Comparison of ENCODE assay signal across 30 mouse cellular contexts in the genomic region with DNA sequence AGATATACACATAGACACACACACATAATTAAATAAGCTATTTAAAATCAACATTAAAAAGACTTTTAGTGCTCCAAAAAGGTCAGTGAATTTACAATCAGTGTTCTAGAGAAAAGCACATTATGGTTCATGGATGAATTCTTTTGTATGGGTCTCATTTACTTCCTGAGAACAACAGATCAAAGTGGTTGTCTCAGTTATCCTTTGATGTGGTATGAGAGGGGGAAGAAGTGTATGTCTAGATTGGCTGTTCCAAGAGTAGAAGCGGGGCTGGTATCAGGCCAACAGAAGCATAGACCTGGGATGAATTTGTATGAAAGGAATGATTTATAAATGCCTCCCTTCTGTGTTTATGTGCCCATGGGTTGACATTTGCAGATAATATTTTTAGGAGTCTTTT. TPM values are rescaled to one million over a fixed set of nuclear protein-coding genes. Genes with fewer than 3 reads are reported as not detected.
DNase-seq lines count a peak whose midpoint lies in the region; ATAC-seq and TF ChIP-seq lines count a peak whose summit lies in the region.
"Had no signal": no experiment of that assay in that cellular context is flagged by ENCODE, and none has a peak within 500 bp of the region (broad histone marks: within the 10 kb centered on the region; RNA-seq: fewer than 3 reads in every experiment).

No protein-coding gene starts in this region.

- H3K4me1 ChIP-seq in midbrain, embryonic 16.5 days (ENCODE audit: control insufficient read depth, insufficient read depth, low read length) = no peaks in the 10 kb centered on the region
- H3K4me1 ChIP-seq: embryonic facial prominence, embryonic 12.5 days; forebrain, embryonic 12.5 days; forebrain, embryonic 15.5 days; heart, embryonic 10.5 days; heart, embryonic 13.5 days; hindbrain, embryonic 12.5 days; hindbrain, embryonic 15.5 days had no signal

- TF ChIP-seq POLR2A in brain, embryonic 14.5 days (IDR thresholded peaks at IDR 0.05; ENCODE audit: borderline replicate concordance, extremely low read depth, insufficient read depth, insufficient read length, poor library complexity, severe bottlenecking) = no peak

- no peak overlapping the region for H3K27ac ChIP-seq in midbrain, embryonic 16.5 days (ENCODE audit: low read length)
- H3K27ac ChIP-seq: embryonic facial prominence, embryonic 12.5 days; forebrain, embryonic 12.5 days; forebrain, embryonic 15.5 days; heart, embryonic 10.5 days; heart, embryonic 13.5 days; hindbrain, embryonic 12.5 days; hindbrain, embryonic 15.5 days had no signal

- H3K9ac ChIP-seq in midbrain, embryonic 16.5 days (ENCODE audit: low read depth, low read length) = no peak overlapping the region
- H3K9ac ChIP-seq: embryonic facial prominence, embryonic 12.5 days; forebrain, embryonic 12.5 days; forebrain, embryonic 15.5 days; heart, embryonic 13.5 days; hindbrain, embryonic 12.5 days; hindbrain, embryonic 15.5 days had no signal

- ATAC-seq in midbrain, embryonic 16.5 days = no peak
- ATAC-seq: activated CD4-positive, CD25-positive, alpha-beta regulatory T cell, adult 4 months; forebrain, embryonic 15.5 days; intestine, postnatal 0 days had no signal

- no peak for TF ChIP-seq CTCF in brain, embryonic 14.5 days (IDR thresholded peaks at IDR 0.05; ENCODE audit: borderline replicate concordance, extremely low read depth, insufficient read depth, insufficient read length)

- no peak overlapping the region for H3K4me2 ChIP-seq in midbrain, embryonic 16.5 days (ENCODE audit: low read length)
- H3K4me2 ChIP-seq: embryonic facial prominence, embryonic 12.5 days; forebrain, embryonic 12.5 days; forebrain, embryonic 15.5 days; heart, embryonic 13.5 days; hindbrain, embryonic 12.5 days; hindbrain, embryonic 15.5 days had no signal

- DNase-seq in CD4-positive helper T cell, adult 2 months (ENCODE audit: low read depth, low spot score) = peak; percentile 38
- peak; percentile 24 for DNase-seq in CD4-positive, CD25-positive, alpha-beta regulatory T cell, adult 2 months (ENCODE audit: low read depth, low spot score)
- DNase-seq in brain, embryonic 14.5 days (ENCODE audit: low read depth) = peak; percentile 17
- peak; percentile 43 for DNase-seq in naive thymus-derived CD4-positive, alpha-beta T cell, adult 2 months (ENCODE audit: low read depth)
- no peak for DNase-seq in layer of hippocampus, adult 18-20 months (ENCODE audit: low spot score in 2 of 2)
- DNase-seq: adrenal gland, adult 8-10 months; adrenal gland, postnatal 25 days; cerebellum, adult 18-20 months; cerebellum, adult 9-10 months; cerebellum, postnatal 14 days; gastrocnemius, postnatal 25 days; heart, adult 18-20 months; heart, postnatal 14 days had no signal

- 56% methylated on average over 1 of the region's 1 CpGs for WGBS in midbrain, embryonic 16.5 days

- H3K4me3 ChIP-seq in midbrain, embryonic 16.5 days (ENCODE audit: low read depth, low read length) = no peak overlapping the region
- H3K4me3 ChIP-seq: embryonic facial prominence, embryonic 12.5 days; erythroblast, embryonic 14.5 days; forebrain, embryonic 12.5 days; forebrain, embryonic 15.5 days; heart, embryonic 10.5 days; heart, embryonic 13.5 days; hindbrain, embryonic 12.5 days; hindbrain, embryonic 15.5 days had no signal

- H3K36me3 ChIP-seq in midbrain, embryonic 16.5 days (ENCODE audit: control insufficient read depth, insufficient read depth, low read length) = no peaks in the 10 kb centered on the region
- H3K36me3 ChIP-seq: embryonic facial prominence, embryonic 12.5 days; forebrain, embryonic 12.5 days; forebrain, embryonic 15.5 days; heart, embryonic 10.5 days; heart, embryonic 13.5 days; hindbrain, embryonic 12.5 days; hindbrain, embryonic 15.5 days had no signal

- no peaks in the 10 kb centered on the region for H3K27me3 ChIP-seq in midbrain, embryonic 16.5 days (ENCODE audit: control insufficient read depth, insufficient read depth, low read depth, low read length)
- H3K27me3 ChIP-seq: embryonic facial prominence, embryonic 12.5 days; forebrain, embryonic 12.5 days; forebrain, embryonic 15.5 days; heart, embryonic 13.5 days; hindbrain, embryonic 12.5 days; hindbrain, embryonic 15.5 days had no signal

- no peaks in the 10 kb centered on the region for H3K9me3 ChIP-seq in midbrain, embryonic 16.5 days (replicated peaks; ENCODE audit: control insufficient read depth, low read length, poor library complexity, severe bottlenecking)
- H3K9me3 ChIP-seq: embryonic facial prominence, embryonic 12.5 days; forebrain, embryonic 12.5 days; forebrain, embryonic 15.5 days; heart, embryonic 10.5 days; heart, embryonic 13.5 days; hindbrain, embryonic 12.5 days; hindbrain, embryonic 15.5 days had no signal

RNA-seq across cellular contexts. Expression of a gene that starts 13.8 kb away (rescaled TPM):
- 1.5 and 2.5 TPM in 2 replicates for polyA plus RNA-seq in brain, embryonic 14.5 days (2012; rRNA removed)
- total RNA-seq in layer of hippocampus, adult 18-20 months (2021) = 1 to 10 TPM; 5.3 to 6.3 TPM
- 3.1 TPM in 2 replicates for polyA plus RNA-seq in midbrain, embryonic 16.5 days (2015; fragmentation: Nextera tagmentation; extraction: Ambion mirVana)
- total RNA-seq: gastrocnemius, postnatal 25 days; heart, adult 18-20 months; heart, postnatal 14 days; MEL had no signal
- polyA plus RNA-seq: erythroblast, embryonic 14.5 days had no signal

RNA-seq across cellular contexts. Expression of a gene that starts 20.6 kb away (rescaled TPM):
- 0.10 TPM in 1 of 2 replicates, not detected in the other for polyA plus RNA-seq in brain, embryonic 14.5 days (2012; rRNA removed)
- under 1 TPM; 0.25 to 0.30 TPM for total RNA-seq in layer of hippocampus, adult 18-20 months (2021)
- polyA plus RNA-seq in midbrain, embryonic 16.5 days (2015; fragmentation: Nextera tagmentation; extraction: Ambion mirVana) = not detected in 2 replicates
- total RNA-seq: adrenal gland, adult 8-10 months; adrenal gland, postnatal 25 days; gastrocnemius, adult 8-10 months; gastrocnemius, postnatal 25 days; heart, adult 18-20 months; heart, postnatal 14 days; hematopoietic stem cell, adult 5-6 weeks; MEL had no signal
- polyA plus RNA-seq: activated CD4-positive, CD25-positive, alpha-beta regulatory T cell, adult 4 months; C2C12; embryonic facial prominence, embryonic 12.5 days; erythroblast, embryonic 14.5 days; forebrain, embryonic 12.5 days; forebrain, embryonic 15.5 days; heart, embryonic 10.5 days; heart, embryonic 13.5 days; heart, embryonic 16.5 days; hindbrain, embryonic 12.5 days; hindbrain, embryonic 15.5 days; intestine, embryonic 14.5 days; intestine, postnatal 0 days had no signal

Comparison
In these comparisons a context has a peak if more than half of its experiments do, and no peak if none do; other contexts are left out.
1. DNase-seq: peak in CD4-positive helper T cell, adult 2 months (single experiment), CD4-positive, CD25-positive, alpha-beta regulatory T cell, adult 2 months (single experiment), brain, embryonic 14.5 days (single experiment) and naive thymus-derived CD4-positive, alpha-beta T cell, adult 2 months (single experiment); none in layer of hippocampus, adult 18-20 months (0 of 2).